Mouse (Mus musculus) G1E-ER4 (cell line): Measurements from ENCODE around the gene Tmem120b. TPM values are rescaled to one million over a fixed set of nuclear protein-coding genes. Genes with fewer than 3 reads are reported as not detected.

Experiments used
- GATA1 ChIP-seq: IDR thresholded peaks from one replicate; pipeline ENCODE4 v1.8.0; 2012; ENCODE audit warnings: low read length, inconsistent platforms
- polyA plus RNA-seq: library from polyadenylated mRNA; stranded (reverse); fragments of >175 nt; gene quantifications from 2 replicates; pipeline ENCODE4 v1.2.3, GENCODE M21; 2012

Tmem120b gene
- polyA plus RNA-seq, 1 experiment: 6.0 TPM

GRCm38 (mm10) chr5:123149451-123150400 is 81.5 kb downstream of the Tmem120b start:
- no peak for TF ChIP-seq GATA1

GRCm38 (mm10) chr5:123150641-123151040 is 82.4 kb downstream of the Tmem120b start:
- no peak for TF ChIP-seq GATA1

GRCm38 (mm10) chr5:123151077-123151476 is 82.9 kb downstream of the Tmem120b start:
- no peak for TF ChIP-seq GATA1

- TF ChIP-seq GATA1: no peak
These were observed 83.6 kb downstream of the Tmem120b start for GRCm38 (mm10) chr5:123151707-123152362.

- no peak for TF ChIP-seq GATA1
These were observed 84.7 kb downstream of the Tmem120b start for GRCm38 (mm10) chr5:123152901-123153300.

- no peak for TF ChIP-seq GATA1
These were observed 87.2 kb downstream of the Tmem120b start for GRCm38 (mm10) chr5:123155425-123155824.

GRCm38 (mm10) chr5:123156763-123157162 is 88.5 kb downstream of the Tmem120b start:
- TF ChIP-seq GATA1: no peak

GRCm38 (mm10) chr5:123157972-123158371 is 89.8 kb downstream of the Tmem120b start:
- TF ChIP-seq GATA1: no peak

- TF ChIP-seq GATA1: no peak
These were observed 91.2 kb downstream of the Tmem120b start for GRCm38 (mm10) chr5:123159446-123159845.

- no peak for TF ChIP-seq GATA1
These were observed 91.7 kb downstream of the Tmem120b start for GRCm38 (mm10) chr5:123159866-123160265.

GRCm38 (mm10) chr5:123160341-123160740 is 92.1 kb downstream of the Tmem120b start:
- no peak for TF ChIP-seq GATA1

- TF ChIP-seq GATA1: no peak
These were observed 94.7 kb downstream of the Tmem120b start for GRCm38 (mm10) chr5:123162942-123163341.

- TF ChIP-seq GATA1: no peak
These were observed 98.2 kb downstream of the Tmem120b start for GRCm38 (mm10) chr5:123166437-123166836.

Other genes with a start within 250 kb of the Tmem120b start
- 188 and 268 TPM in 2 replicates for gene Anapc5, start 247.1 kb upstream of the Tmem120b start, polyA plus RNA-seq
- gene Rnf34, start 218.4 kb upstream of the Tmem120b start, polyA plus RNA-seq: 13.8 and 17.7 TPM in 2 replicates
- 61.6 and 64.2 TPM in 2 replicates for gene Kdm2b, start 78.6 kb upstream of the Tmem120b start, polyA plus RNA-seq
- gene Orai1, start 53.3 kb upstream of the Tmem120b start, polyA plus RNA-seq: 12.9 and 17.5 TPM in 2 replicates
- not detected in 2 replicates for gene Morn3, start 21.4 kb upstream of the Tmem120b start, polyA plus RNA-seq
- gene Rhof, start 64.3 kb downstream of the Tmem120b start, polyA plus RNA-seq: 0.93 and 1.1 TPM in 2 replicates
- gene Setd1b, start 73.8 kb downstream of the Tmem120b start, polyA plus RNA-seq: 78.0 and 85.4 TPM in 2 replicates
- gene Psmd9, start 101.0 kb downstream of the Tmem120b start, polyA plus RNA-seq: 80.0 and 104 TPM in 2 replicates
- gene Hpd, start 114.3 kb downstream of the Tmem120b start, polyA plus RNA-seq: not detected in 2 replicates
- gene Wdr66, start 183.7 kb downstream of the Tmem120b start, polyA plus RNA-seq: 0.01 TPM in 1 of 2 replicates, not detected in the other